Mouse (Mus musculus): ENCODE results near the gene Oxct2b. TPM values are rescaled to one million over a fixed set of nuclear protein-coding genes. Genes with fewer than 3 reads are reported as not detected.
A peak's percentile ranks its signal among the peaks of the same experiment; 100 is the strongest.
"Not testable (repeated sequence)": the region's sequence is repeated elsewhere in the genome, so short reads cannot be mapped to it uniquely, and the experiment has no call there.

Oxct2b gene
- total RNA-seq, 2 experiments from 2014 or later = not detected

DNA sequence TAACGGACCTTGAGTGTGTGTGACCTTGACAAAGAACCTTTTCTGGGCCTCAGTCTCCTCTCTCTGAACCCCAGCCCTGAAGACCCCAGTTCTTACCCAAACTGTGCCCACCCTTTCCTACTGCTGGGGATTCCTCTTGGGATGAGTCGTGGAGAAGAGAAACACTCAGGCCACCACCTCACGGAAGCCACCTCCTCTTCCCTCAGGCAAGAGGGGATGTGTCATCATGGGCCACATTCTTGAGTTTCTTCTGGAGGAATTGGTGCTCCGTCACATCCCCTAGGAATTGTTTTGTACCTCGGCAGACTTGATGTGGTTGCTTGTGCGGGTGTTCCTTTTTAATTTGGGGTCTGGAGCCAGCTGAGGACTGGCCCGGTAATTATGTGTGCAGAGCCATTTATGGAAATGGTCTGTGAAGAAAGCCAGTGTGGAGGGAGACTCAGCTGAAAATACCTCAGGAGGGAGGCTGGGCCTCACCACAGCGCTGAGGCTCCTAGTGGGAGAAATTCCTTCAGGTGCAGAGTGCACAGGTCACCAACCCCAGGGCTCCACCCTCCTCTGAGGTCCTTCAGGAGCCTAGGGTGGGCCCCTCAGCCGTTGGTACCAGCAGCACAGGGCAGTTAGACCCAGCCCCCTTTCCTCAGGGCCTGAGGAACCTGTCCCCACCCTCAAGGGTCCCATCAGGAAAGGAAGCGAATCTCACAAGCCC lies 4.6 kb upstream of the Oxct2b start:
- DNase-seq; intact Hi-C loops (cut with DNase I): not testable (repeated sequence)

DNA sequence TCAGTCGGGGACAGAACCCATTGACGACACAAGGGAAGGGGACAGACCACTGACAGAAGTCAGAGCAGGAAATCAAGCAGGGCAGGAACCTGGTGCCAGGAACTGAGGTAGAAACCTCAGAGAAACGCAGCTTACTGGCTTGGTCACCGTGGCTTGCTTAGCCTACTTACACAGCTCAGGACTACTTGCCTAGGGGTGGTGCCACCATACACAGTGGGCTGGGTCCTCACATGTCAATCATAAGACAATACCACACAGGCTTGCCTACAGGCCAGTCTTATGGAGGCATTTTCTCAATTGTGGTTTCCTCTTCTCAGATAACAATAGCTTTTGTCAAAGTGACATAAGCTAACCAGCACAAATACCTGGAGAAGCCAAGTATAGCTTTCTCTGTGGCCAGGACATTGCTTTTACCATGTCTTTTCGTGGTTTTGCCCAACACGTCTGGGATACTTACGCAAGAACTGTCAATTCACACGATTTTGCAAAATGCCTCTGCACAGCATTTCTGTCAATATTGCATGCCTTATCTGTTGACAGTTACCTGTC lies 3.8 kb upstream of the Oxct2b start:
- no peak for DNase-seq
- intact Hi-C loops (cut with DNase I) = no loop called here

GRCm38 (mm10) chr4:123114651-123115050 lies 1.4 kb upstream of the Oxct2b start:
- DNase-seq; intact Hi-C loops (cut with DNase I): not testable (repeated sequence)

GRCm38 (mm10) chr4:123116640-123117039 lies 574 bp downstream of the Oxct2b start:
- intact Hi-C loops (cut with DNase I); DNase-seq: not testable (repeated sequence)

- no peak for DNase-seq
- intact Hi-C loops (cut with DNase I) = no loop called here
Observed at GRCm38 (mm10) chr4:123121286-123121685, 5.2 kb downstream of the Oxct2b start.

DNA sequence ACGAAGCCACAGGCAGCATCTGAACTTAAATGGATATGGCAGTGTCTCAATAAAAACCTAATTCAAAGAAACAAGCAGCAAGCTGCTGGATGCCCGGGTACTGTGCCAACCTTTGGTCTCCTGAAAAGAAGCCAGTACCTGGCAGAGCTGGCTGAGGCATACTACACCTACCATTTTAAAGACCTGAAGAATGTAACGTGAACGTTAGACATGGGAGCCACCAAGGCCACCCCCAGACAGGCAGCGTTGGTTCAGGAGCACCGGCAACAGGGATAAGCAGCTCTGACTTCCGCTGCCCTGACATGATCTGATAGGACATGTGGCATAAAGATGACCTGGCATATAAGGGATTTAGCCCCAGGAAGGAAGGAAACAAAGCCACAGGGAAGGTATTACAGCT lies 10.6 kb downstream of the Oxct2b start:
- intact Hi-C loops (cut with DNase I) = no loop called here
- no peak for DNase-seq

DNA sequence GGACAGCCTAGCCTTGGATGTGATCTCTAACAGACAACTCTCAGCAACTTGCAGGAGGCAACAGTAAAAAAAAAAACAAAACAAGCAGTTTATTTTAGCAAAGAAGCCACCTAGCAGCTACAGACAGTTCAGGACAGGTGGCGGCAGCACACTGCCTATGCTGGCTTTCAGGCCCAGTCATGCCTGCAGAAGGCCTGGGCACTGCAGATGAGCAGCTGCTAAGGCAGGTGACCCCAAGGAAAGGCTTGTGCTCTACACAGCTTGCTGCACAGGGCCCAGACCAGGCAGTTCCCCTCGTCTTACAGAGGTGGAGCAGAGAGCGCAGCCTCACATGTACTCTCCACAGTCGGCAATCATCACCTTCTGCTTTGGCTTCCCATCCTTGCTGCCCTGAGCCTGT lies 11.0 kb downstream of the Oxct2b start:
- no peak for DNase-seq
- intact Hi-C loops (cut with DNase I) = no loop called here

- intact Hi-C loops (cut with DNase I) = no loop called here
- no peak for DNase-seq
Observed at GRCm38 (mm10) chr4:123137551-123137950, 21.5 kb downstream of the Oxct2b start.

DNA sequence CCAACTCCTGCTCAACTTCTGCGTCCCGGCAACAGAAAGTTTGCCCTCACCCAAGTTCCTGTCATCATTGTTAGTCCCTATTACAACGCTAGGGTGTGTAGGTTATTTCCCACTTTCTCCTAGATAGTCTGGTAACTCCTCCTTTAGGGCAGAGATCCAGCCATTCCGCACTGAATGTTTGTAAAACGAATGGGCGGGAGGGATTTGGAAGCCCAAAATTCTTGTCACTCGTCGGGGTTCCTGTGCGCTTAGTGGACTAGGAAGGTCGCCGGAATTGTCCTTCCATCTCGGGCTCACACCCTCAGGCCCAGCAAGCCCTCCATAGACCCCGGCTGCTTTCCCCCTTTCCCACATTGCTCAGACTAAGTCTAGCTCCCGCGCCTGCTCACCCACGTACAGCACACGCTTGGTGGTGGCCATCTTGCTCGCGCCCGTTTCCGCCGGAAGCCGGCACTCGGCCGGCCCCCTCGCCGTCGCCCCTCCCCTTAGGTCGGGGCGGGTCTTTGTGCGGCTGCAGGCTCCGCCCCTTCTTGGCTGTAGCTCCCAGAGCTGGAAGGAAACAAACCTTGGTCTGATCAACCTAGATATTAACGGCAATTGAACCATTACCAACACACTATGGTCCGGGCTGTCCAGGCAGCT lies 23.6 kb downstream of the Oxct2b start, which contains the start of gene Ppie:
Gene Ppie, minus strand, starts transcription at position 439 of the 642 bp plus-strand sequence.
- intact Hi-C loops (cut with DNase I) = no loop called here
- peak; percentile 83 to 87 for DNase-seq

DNA sequence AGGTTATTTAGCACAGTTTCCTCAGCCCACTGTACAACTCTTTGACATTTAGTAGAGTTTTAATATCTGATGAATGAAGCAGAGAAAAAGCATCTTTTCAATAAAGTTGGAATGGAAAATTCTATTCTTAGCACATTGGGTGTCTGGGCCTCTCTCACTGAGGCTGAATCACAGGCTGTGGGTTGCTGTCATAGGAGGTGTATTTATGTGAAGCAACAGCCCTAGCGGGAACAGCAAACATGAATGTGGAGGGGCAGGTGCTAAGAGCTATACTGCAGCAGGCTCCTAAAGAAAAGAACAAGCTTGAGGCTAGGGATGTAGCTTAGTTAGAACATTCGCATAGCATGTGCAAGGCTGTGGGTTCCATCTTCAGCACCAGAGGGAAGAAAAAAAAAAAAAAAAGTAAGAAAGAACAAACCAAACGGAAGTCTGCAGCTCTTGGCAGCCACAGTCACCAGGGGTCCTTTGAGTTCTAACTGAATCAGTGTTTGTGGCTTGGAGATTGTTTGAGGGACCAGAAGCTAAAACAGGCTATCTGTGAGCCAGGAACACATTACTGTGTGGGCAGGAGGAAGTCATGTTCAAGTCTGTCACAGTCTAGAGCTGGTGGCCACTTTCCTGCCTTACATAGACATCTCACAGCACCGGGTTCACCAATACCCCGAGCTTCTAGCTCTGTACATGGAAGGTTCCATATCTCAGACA lies 31.5 kb downstream of the Oxct2b start:
- intact Hi-C loops (cut with DNase I) = no loop called here
- no peak for DNase-seq

DNA sequence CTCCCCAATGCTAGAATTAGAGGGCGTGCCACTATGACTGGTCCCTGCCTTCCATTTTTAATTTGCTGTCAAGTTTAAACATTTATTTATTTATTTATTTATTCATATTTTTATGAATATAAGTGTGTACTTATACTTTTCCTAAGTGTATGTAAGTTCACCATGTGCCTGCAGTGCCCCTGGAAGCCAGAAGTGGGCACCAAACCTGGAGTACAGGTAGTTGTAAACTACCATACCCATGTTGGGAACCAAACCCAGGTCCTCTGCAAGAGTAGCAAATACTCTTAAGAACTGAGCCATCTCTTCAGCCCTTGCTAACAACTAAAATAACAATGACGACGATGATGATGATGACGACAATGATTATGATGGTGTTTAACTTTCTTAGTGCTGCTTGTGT lies 35.9 kb downstream of the Oxct2b start:
- intact Hi-C loops (cut with DNase I) = no loop called here
- no peak for DNase-seq

- DNase-seq = no peak
- intact Hi-C loops (cut with DNase I) = no loop called here
Observed at GRCm38 (mm10) chr4:123152976-123153375, 36.9 kb downstream of the Oxct2b start.

DNA sequence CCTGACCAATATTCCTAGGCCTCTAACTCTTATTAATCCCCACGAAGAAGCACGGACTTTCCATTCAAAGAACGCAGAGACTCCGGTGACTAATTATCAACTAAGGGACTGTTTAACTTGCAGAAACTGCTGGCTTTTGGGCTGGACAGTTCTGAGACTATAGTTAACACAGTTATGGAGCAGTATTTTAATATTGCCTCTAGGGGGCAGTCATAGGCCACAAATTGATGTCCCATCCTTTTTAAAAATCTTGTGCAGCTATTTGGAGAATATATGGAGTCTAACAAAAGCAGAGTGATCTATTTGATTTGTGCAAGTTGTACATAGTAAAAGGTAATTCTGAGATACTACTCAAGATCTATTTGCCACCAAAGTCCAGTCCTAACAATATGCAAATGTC lies 38.9 kb downstream of the Oxct2b start:
- peak; percentile 14 to 48 for DNase-seq

DNA sequence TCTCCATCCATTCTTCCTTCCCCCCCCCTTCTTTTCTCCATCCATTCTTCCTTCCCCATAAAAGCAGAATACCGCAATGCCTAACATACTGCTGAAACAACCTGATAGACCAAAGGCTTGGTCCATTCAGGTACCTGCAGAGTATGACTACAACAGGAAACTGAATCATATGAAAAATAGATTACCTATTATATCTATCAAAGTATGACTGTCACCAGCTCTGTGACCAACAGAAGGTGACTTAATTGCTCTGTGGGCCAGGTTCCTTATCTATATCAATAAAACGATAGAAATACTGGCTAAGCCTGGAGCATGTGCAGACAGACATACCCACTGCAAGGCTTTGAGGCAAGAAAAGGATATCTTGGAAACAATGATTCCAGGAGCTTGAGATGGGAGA lies 39.4 kb downstream of the Oxct2b start:
- intact Hi-C loops (cut with DNase I) = loop anchor here (5.0 kb wide), 1 partner anchor 62 kb away; no protein-coding TSS in a partner anchor

More for the DNA sequence above, 38.9 kb downstream of the Oxct2b start:
- intact Hi-C loops (cut with DNase I) = loop anchor here (5.0 kb wide), 1 partner anchor 62 kb away; no protein-coding TSS in a partner anchor

DNA sequence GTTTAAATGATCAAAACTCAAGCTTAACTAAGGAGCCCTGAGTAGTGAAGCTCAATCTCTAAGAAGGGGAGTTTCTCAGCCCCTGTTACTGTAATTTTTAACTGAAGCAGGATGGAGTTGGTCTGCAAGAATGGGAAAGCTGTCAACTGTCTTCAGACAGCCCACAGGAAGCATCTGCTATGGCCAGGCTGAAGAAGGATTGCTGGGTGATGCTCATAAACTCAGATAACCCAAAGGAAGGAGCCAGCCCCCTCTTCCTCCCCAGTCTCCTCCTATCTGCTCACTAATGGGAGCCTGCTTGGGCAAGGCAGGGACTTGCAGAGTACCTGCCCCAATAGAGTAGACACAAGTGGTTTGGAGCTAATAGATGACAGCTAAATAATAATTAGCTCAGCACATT lies 39.8 kb downstream of the Oxct2b start:
- intact Hi-C loops (cut with DNase I) = loop anchor here (2.0 to 5.0 kb wide), 2 partner anchors 61 to 99 kb away; no protein-coding TSS in a partner anchor
- no peak for DNase-seq

More for the DNA sequence above, 39.4 kb downstream of the Oxct2b start:
- no peak for DNase-seq

- no peak for DNase-seq
- intact Hi-C loops (cut with DNase I) = no loop called here
Observed at GRCm38 (mm10) chr4:123160571-123160970, 44.5 kb downstream of the Oxct2b start.

DNA sequence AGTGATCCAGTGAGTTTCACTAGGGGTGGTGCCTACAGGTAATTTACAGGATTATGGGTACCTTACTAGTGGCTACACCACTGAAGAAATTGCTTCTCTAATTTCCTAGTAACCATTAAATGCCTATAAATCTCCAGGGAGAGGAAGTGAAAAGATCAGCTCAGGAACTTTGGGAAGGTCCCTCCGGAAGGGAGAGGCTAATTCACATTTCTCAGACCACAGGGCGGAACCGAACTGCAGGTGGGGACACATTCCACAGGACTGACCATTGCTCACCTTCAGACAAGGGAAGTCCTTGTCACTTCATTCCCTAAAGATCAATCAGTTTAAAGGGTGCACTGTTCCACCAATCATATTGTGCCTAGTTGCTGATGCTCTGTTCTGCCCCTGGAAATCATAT lies 45.2 kb downstream of the Oxct2b start:
- DNase-seq; intact Hi-C loops (cut with DNase I): not testable (repeated sequence)

GRCm38 (mm10) chr4:123162305-123162917 lies 46.3 kb downstream of the Oxct2b start:
- DNase-seq = no peak
- intact Hi-C loops (cut with DNase I) = no loop called here

GRCm38 (mm10) chr4:123164157-123164556 lies 48.1 kb downstream of the Oxct2b start:
- intact Hi-C loops (cut with DNase I) = no loop called here
- no peak for DNase-seq

Measured in heart, postnatal 14 days (tissue).